Mouse (Mus musculus) gastrocnemius, adult 2 months (tissue): ENCODE results near the gene Rgl1. TPM values are rescaled to one million over a fixed set of nuclear protein-coding genes. Genes with fewer than 3 reads are reported as not detected.

Source experiments
- DNase-seq: peaks from one replicate; pipeline ENCODE4 v3.0.0; 2022
- H3K27ac ChIP-seq: fragments of 200-600 bp; 2 replicates; pipeline ENCODE4 v1.8.1; 2022; ENCODE audit warnings: mild to moderate bottlenecking
- H3K4me3 ChIP-seq: fragments of 200-600 bp; 2 replicates; pipeline ENCODE4 v1.8.1; 2022; ENCODE audit warnings: mild to moderate bottlenecking, moderate library complexity
- CTCF ChIP-seq: fragments of 200-600 bp; IDR thresholded peaks from 2 replicates; pipeline ENCODE4 v1.8.1; 2022; ENCODE audit warnings: antibody characterized with exemption, mild to moderate bottlenecking, moderate library complexity
- intact Hi-C: fragments of 180-260 bp; cut with DNase I; formaldehyde crosslinking; loops from one replicate; pipeline ENCODE4 v1.15.1; 2025
- total RNA-seq, 2 experiments: library from RNA; stranded (reverse); gene quantifications; 2 replicates each; pipeline ENCODE4 v1.2.3; 2021

The Rgl1 gene
- total RNA-seq, 2 experiments from 2014 or later: 9.7 to 10.2 TPM

DNA sequence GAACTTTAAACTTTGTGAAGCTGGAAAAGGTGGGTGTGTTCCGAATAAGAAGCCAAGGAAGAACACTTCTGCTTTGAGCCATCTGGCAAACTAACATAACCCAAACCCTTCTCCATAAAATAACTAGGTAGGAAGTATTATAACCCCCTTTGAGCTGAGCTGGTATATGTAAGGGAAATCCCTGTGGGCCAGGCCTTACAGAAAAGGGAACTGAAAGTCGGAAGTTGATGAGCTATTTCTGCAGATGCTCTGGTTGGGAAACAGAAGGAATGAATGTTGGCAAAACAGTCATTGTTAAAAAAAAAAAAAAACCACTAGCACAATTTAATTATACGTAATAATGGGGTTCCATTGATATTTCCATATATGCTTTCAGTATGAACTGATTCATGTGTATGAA, 237.4 kb downstream of the Rgl1 start:
- intact Hi-C loops: no loop called here
- H3K27ac ChIP-seq: peak overlapping the region; percentile 46; the same call in 1 of the 2 replicates
- H3K4me3 ChIP-seq: no peak overlapping the region
- no peak for DNase-seq
- no peak for TF ChIP-seq CTCF

DNA sequence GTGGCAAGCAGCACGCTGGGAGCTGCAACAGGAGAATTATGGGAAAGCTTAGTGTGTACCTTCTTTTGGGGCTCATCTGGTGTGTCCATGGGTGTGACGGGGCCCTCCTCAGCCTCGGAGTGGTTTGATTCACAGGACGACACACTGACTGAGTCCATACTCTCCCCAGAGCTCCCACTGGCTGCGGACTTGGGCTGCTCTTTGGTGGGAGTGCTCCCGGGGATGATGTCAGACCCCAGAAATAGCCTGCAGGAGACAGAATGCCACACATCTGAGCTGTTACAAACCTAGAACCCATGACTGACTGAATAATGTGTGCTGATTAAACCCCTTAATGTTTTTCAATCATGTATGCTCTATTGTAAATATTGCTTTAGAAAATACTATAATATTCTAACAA, 237.9 kb downstream of the Rgl1 start:
- peak overlapping the region; percentile 46; the same call in 1 of the 2 replicates for H3K27ac ChIP-seq
- no peak for TF ChIP-seq CTCF
- H3K4me3 ChIP-seq: no peak overlapping the region
- intact Hi-C loops: no loop called here
- no peak for DNase-seq

DNA sequence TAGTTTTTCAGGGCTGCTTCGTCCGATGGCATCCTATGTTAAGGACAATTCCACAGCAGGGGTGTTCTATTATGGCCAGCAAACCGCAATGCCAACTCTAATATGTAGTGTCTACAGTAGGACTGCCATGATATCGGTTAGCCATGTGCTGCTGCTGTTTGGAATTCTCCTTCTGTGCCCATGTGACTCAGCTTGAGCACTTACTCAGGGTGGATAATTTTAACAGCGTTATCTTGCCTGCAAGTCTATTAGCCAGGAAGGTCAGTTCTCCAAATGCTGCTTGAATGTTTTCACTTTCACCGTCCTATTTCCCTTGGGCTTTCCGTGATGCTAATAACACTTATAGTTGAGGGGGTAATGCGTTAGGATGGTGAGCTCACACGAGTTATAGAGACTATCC, 240.0 kb downstream of the Rgl1 start:
- no peak for DNase-seq
- TF ChIP-seq CTCF: no peak
- intact Hi-C loops: no loop called here
- no peak overlapping the region for H3K4me3 ChIP-seq
- no peak overlapping the region for H3K27ac ChIP-seq

DNA sequence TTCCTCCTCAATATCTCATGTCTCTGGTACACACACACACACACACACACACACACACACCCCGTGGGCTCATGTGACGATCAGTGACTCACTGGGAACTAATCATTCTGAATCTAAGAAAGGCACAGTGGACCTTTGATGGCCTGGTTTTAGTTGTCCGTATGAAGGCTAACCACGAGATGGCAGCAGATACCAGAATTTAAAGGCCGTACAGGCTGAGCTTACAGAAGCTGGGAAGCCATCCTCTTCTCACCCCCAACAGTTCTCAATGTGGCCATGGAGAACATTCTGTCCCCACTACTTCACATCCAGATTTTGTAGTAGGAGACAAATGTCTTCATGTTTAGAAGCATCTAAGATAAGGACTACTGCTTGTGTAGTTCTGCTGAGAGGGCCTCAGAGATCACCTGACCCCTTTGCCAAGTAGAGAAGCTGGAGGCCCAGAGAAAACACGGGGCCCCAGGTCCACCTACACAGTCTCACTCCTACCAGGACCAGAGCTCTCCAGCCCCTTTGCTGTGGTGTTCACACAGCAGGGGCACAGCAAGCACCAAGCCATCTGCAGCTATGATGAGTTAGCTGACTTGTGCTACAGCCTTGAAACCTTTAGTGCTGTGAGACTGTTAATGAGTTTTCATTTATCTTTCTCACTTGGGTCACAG, 241.0 kb downstream of the Rgl1 start:
- peak; percentile 82 for TF ChIP-seq CTCF
- Histone ChIP-seq H3K4me3 (no peak overlapping the region), H3K27ac (peak overlapping the region; percentile 61)
- DNase-seq: peak; percentile 75
- intact Hi-C loops: loop anchor here (1.0 kb wide), 2 partner anchors 153 to 221 kb away; no protein-coding TSS in a partner anchor

DNA sequence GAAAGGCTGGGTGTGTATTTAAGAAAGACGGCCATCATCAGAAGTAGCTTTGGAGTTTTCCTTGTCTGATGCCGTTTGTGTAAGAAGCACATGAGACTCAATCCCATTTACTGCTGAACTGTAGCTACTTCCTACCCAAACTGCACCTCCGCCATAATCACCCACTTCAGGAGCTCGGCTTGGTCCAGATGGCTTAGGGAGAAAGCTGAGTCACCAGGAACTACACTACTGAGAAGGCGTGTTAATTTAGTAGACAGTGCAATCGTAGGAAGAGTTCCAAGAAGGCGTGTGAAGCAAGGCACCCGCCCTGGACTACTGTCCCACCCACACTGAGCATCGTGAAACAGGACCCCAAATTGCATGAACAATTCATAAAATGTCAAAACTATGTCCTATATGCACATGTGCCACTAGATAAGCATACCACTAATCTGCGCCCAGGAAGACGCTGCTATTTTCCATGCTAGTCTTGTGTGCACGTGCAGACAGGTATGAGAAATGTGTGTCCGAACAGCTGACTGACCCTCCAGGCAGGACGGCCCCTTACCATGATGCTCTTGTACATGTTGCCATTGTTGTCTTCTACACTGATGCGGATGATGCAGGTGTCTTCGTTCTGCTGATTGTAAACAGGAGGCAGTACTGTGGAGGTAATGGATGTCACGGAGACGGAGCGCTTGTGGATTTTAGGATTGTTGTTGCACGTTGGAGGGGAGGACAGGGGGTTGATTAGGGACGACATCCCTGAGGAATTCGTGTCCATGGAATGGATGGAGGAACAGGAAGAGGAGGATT, 241.9 kb downstream of the Rgl1 start:
- intact Hi-C loops: no loop called here
- no peak for DNase-seq
- Histone ChIP-seq H3K27ac (no peak overlapping the region), H3K4me3 (no peak overlapping the region)
- TF ChIP-seq CTCF: no peak

DNA sequence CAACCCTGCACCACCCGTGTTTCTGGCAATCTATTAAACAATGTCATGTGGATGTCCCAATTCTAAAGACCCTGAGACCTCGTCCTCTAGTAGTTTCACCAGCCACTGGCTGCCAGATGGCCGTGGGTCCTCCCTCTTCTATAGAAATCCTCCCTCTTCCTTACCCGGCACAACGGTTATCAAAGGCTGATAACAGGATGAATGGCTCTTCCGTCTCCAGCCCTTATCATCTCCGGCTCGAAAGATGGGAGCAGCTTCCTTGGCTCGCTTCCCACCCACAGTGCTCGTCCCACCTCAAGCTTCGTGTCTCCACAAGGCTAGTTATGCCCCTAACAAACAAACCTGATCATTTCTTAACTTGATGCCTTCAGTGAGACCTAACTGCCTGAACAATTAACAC, 242.9 kb downstream of the Rgl1 start:
- intact Hi-C loops: no loop called here
- no peak for TF ChIP-seq CTCF
- no peak for DNase-seq
- no peak overlapping the region for H3K4me3 ChIP-seq
- H3K27ac ChIP-seq: no peak overlapping the region

DNA sequence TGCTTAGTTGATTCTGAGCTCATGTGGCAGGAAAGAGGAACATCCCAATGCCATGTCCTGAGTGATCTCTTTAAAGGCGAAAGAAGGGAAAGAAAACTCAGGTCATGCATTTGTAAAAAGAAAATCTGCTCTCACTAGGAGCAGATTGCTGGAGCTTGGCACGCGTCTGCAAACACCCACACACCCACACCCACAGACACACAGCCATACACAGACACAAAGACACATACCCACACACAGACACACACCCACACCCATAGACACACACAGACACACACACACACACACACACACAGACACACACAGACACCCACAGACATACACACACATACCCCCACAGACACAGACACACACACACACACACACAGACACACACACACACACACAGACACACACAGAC, 243.9 kb downstream of the Rgl1 start:
- TF ChIP-seq CTCF: no peak
- DNase-seq: no peak
- intact Hi-C loops: no loop called here
- Histone ChIP-seq H3K4me3 (no peak overlapping the region), H3K27ac (no peak overlapping the region)

DNA sequence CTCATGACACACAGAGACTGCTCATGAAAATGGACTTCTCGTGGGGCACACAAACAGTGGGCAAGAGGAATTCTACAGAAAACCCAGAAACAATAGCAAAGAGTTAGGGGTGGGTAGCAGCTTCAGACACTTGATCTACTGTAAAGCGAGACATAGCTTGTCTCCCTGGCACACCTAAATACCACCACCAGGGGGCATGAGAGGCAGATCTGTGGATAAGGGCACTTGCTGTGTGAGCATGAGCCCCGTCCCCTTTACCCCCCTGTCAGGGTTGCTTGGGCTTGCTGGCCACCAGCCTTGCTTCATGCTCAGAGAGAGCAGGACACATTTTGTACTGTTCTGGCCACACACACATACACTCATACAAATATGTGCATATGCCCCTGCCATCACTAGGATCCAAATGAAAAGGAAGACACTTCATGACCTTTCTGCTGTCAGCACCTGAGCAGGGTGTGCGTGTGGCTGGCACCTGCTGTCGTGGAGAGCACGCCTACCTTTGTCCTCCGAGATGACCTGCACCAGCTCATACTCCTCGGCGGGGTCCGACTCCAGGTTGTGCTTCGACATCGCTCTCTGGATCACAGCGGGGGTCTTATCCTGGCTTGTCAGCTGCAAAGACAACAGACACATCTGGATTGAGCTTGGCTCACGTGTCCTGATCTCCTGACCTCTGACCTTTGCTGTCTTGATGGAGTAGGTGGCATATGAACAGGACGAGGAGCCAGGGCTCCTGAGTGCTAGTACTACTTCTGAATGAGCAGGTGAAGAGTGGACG, 245.2 kb downstream of the Rgl1 start:
- H3K4me3 ChIP-seq: no peak overlapping the region
- intact Hi-C loops: no loop called here
- peak; percentile 72 for DNase-seq
- H3K27ac ChIP-seq: no peak overlapping the region
- TF ChIP-seq CTCF: peak; percentile 80

DNA sequence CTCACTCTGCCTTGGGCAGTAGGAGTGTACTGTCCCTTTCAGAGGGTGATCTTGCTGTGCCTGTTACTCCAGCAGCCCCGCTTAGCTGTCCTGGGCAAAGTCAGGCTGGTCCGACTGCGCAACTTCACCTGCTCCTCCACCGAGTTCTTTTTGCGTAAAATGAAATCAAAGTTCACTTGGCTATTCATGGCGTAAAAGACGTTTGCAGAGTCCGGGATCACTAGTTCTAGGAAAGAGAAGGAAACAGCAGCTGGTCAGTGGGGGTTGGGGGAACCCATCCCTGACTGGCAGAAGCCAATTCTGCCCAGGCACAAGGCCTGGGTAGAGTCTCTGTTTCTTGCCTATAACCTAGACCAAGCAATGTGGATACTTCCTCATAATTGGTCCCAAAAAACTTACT, 247.2 kb downstream of the Rgl1 start:
- Histone ChIP-seq H3K4me3 (no peak overlapping the region), H3K27ac (no peak overlapping the region)
- no peak for TF ChIP-seq CTCF
- intact Hi-C loops: no loop called here
- no peak for DNase-seq

DNA sequence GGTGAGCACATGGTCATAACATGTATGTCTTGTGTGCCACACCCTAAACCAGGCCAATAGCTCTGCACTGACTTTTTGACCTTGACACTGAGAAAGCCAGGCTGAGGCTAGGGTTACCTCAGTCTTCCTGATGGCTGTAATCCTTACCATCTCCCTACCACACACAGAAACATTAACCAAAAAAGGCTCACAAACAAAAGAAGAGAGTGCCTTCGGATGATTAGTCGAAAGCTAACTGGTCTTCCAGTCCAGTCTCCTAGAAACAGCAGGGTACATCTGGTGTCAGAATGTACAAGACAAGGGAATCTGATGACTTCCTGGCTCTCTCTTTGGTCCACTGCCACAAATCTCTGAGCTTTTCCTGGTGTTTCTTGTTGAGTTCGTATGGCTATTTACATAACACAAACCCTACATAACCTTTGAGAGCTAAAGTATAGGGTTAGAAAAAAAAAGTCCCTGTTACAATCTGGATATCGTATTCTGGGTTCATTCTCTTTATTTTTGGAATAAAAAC, 249.0 kb downstream of the Rgl1 start:
- intact Hi-C loops: no loop called here
- TF ChIP-seq CTCF: no peak
- Histone ChIP-seq H3K4me3 (no peak overlapping the region), H3K27ac (no peak overlapping the region)
- no peak for DNase-seq

DNA sequence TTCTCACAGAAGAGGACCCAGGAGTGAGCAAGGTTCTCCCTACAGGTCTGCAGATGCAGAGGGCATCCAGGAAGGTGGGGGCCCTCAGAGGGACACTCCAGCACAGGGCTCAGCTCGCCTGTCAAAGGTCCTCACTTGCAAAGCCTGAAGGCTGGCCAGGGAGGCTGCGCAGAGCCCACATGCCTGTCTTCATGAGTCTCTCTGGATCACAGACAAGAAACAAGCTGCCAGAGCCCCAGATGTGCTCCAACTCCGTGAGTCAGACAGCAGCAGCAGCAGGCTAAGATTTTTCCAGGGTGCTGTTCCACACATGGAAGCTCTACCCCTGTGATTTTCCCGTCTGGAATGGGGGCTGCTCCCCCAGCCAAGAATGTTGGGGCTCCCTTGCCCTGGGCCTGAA, 251.9 kb downstream of the Rgl1 start:
- intact Hi-C loops: loop anchor here (5.0 kb wide), 1 partner anchor 112 kb away; no protein-coding TSS in a partner anchor
- peak overlapping the region; percentile 48 for H3K27ac ChIP-seq
- TF ChIP-seq CTCF: no peak
- DNase-seq: peak; percentile 66
- H3K4me3 ChIP-seq: no peak overlapping the region

DNA sequence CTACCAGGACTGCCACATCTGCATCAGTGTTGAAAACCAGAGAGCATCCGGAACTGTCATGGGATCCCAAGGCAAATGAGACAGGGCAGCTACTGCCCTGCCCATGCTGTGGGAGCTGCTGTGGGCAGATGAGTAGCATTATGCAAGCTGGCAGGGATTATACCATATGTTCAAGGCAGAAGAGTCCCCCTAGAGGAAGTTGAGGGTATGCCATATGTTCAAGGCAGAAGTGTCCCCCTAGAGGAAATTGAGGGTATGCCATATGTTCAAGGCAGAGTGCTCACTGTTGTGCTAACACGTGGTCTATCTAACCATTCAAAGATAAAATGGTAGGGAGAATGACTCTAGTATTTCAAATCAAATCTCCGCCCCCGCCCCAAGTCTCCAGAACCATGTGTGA, 254.9 kb downstream of the Rgl1 start:
- peak overlapping the region; percentile 5; the same call in 1 of the 2 replicates for H3K27ac ChIP-seq
- DNase-seq: no peak
- TF ChIP-seq CTCF: peak; percentile 75
- intact Hi-C loops: loop anchor here (5.0 kb wide), 1 partner anchor 109 kb away; no protein-coding TSS in a partner anchor
- no peak overlapping the region for H3K4me3 ChIP-seq
